Mouse (Mus musculus) liver, postnatal 0 days (tissue): ENCODE measurements at regions not wholly inside any gene's neighbourhood (a gene's known extent, or its start where the extent isn't known, plus 50 kb on each side); places are given as distances from the start of the nearest gene placed in this dataset.

Experiments
- CTCF ChIP-seq: sonication (generic); IDR thresholded peaks from 2 replicates; pipeline ENCODE4 v1.5.1; 2016; ENCODE audit warnings: antibody characterized with exemption, low read depth
- EP300 ChIP-seq: IDR thresholded peaks from 2 replicates; pipeline ENCODE4 v1.6.1; 2016; ENCODE audit warnings: antibody characterized with exemption, low read depth, mild to moderate bottlenecking

GRCm38 (mm10) chr1:71909508-71910124 lies 256.6 kb upstream of the Fn1 start:
- no peak for TF ChIP-seq CTCF
- no peak for TF ChIP-seq EP300
